ENCODE assay signal across 21 mouse cellular contexts in the genomic region with DNA sequence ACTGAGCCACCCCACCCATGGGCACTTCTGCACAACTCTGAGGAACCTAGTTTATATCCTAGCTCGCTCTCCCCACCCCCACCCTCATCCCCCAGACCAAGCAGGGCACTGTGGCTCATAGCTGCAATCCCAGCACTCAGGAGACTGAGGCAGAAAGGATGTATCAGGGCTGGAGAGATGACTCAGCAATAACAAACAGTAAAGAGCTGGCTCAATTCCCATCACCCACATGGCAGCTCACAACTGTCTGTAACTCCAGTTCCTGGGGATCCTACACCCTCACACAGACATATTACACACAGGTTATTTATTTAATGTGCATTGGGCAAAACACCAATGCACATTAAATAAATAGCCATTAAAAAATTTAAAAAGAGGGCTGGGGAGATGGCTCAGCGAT.
"Had no signal": no experiment of that assay in that cellular context is flagged by ENCODE, and none has a peak within 500 bp of the region (broad histone marks: within the 10 kb centered on the region; RNA-seq: fewer than 3 reads in every experiment).

No protein-coding gene starts in this region.

- H3K9me3 ChIP-seq: limb, embryonic 10.5 days; limb, embryonic 13.5 days; liver, embryonic 12.5 days; liver, embryonic 15.5 days; lung, embryonic 15.5 days; megakaryocyte, embryonic 14.5 days; midbrain, embryonic 10.5 days; midbrain, embryonic 13.5 days; neural tube, embryonic 13.5 days had no signal

- DNase-seq: layer of hippocampus, adult 9-11 months; lung, adult 18-20 months; lung, postnatal 10 days; lung, postnatal 36 days; right cerebral cortex, postnatal 14 days; spleen, adult 18-20 months; thymus, adult 18-20 months; thymus, postnatal 36 days had no signal

- H3K9ac ChIP-seq: limb, embryonic 13.5 days; liver, embryonic 12.5 days; liver, embryonic 15.5 days; lung, embryonic 15.5 days; midbrain, embryonic 13.5 days; neural tube, embryonic 13.5 days had no signal

- H3K36me3 ChIP-seq: limb, embryonic 10.5 days; limb, embryonic 13.5 days; liver, embryonic 12.5 days; liver, embryonic 15.5 days; lung, embryonic 15.5 days; midbrain, embryonic 10.5 days; midbrain, embryonic 13.5 days; neural tube, embryonic 13.5 days had no signal

- H3K4me2 ChIP-seq: limb, embryonic 13.5 days; liver, embryonic 12.5 days; liver, embryonic 15.5 days; lung, embryonic 15.5 days; midbrain, embryonic 13.5 days; neural tube, embryonic 13.5 days had no signal

- H3K27me3 ChIP-seq: limb, embryonic 13.5 days; liver, embryonic 12.5 days; liver, embryonic 15.5 days; lung, embryonic 15.5 days; midbrain, embryonic 13.5 days; neural tube, embryonic 13.5 days had no signal

- H3K27ac ChIP-seq: kidney, postnatal 0 days; layer of hippocampus, adult 2 months; limb, embryonic 13.5 days; liver, embryonic 12.5 days; liver, embryonic 15.5 days; lung, embryonic 15.5 days; midbrain, embryonic 10.5 days; midbrain, embryonic 13.5 days; neural tube, embryonic 13.5 days had no signal

- H3K4me3 ChIP-seq: layer of hippocampus, adult 2 months; limb, embryonic 10.5 days; limb, embryonic 13.5 days; liver, embryonic 12.5 days; liver, embryonic 15.5 days; lung, embryonic 15.5 days; megakaryocyte, embryonic 14.5 days; midbrain, embryonic 10.5 days; midbrain, embryonic 13.5 days; myocyte; neural tube, embryonic 13.5 days had no signal

- ATAC-seq: liver, embryonic 12.5 days; midbrain, embryonic 13.5 days; midbrain, embryonic 16.5 days had no signal
